Mouse (Mus musculus) heart, embryonic 15.5 days (tissue): ENCODE results near the gene Rdh19. TPM values are rescaled to one million over a fixed set of nuclear protein-coding genes. Genes with fewer than 3 reads are reported as not detected.
"Not testable (repeated sequence)": the region's sequence is repeated elsewhere in the genome, so short reads cannot be mapped to it uniquely, and the experiment has no call there.

Source experiments
- ATAC-seq: fragments of 200-750 bp; cut with Nextera tagmentation; replicated peaks from 2 replicates; pipeline ENCODE4 v1.8.0; 2017; ENCODE audit warnings: low read depth, moderate TSS enrichment; ENCODE audit not compliant: insufficient number of reproducible peaks, insufficient read depth, low FRiP score
- H3K27ac ChIP-seq: fragments of 300-500 bp; sonication (generic); 2 replicates; pipeline ENCODE4 v1.5.1; 2015; ENCODE audit warnings: mild to moderate bottlenecking, inconsistent platforms
- H3K27me3 ChIP-seq: fragments of 300-500 bp; sonication (generic); 2 replicates; pipeline ENCODE4 v1.6.1; 2015; ENCODE audit warnings: inconsistent platforms
- H3K36me3 ChIP-seq: fragments of 300-500 bp; sonication (generic); 2 replicates; pipeline ENCODE4 v1.6.1; 2015; ENCODE audit warnings: mild to moderate bottlenecking, inconsistent platforms
- H3K4me1 ChIP-seq: fragments of 300-500 bp; sonication (generic); replicated peaks from 2 replicates; pipeline ENCODE4 v1.6.1; 2015; ENCODE audit warnings: inconsistent platforms
- H3K4me2 ChIP-seq: fragments of 300-500 bp; sonication (generic); 2 replicates; pipeline ENCODE4 v1.6.1; 2015; ENCODE audit warnings: inconsistent platforms, mild to moderate bottlenecking, moderate library complexity
- H3K4me3 ChIP-seq: fragments of 300-500 bp; sonication (generic); 2 replicates; pipeline ENCODE4 v1.5.1; 2015; ENCODE audit warnings: mild to moderate bottlenecking, inconsistent platforms
- H3K9ac ChIP-seq: fragments of 300-500 bp; sonication (generic); 2 replicates; pipeline ENCODE4 v1.6.1; 2015; ENCODE audit warnings: mild to moderate bottlenecking, inconsistent platforms
- H3K9me3 ChIP-seq: fragments of 300-500 bp; sonication (generic); replicated peaks from 2 replicates; pipeline ENCODE4 v1.6.1; 2016; ENCODE audit warnings: inconsistent platforms
- WGBS: fragments of 180-500 bp; shearing (Covaris S2); methylation state at CpG from one replicate; pipeline ENCODE4 v1.1.7; 2015; ENCODE audit warnings: mixed read lengths; 5-methylcytosine and 5-hydroxymethylcytosine counted together
- polyA plus RNA-seq: library from polyadenylated mRNA; unstranded; fragments of >200 nt; fragmentation: Nextera tagmentation; extraction: Ambion mirVana; gene quantifications from 2 replicates; pipeline ENCODE4 v1.2.1, GENCODE M21; 2015

Rdh19 gene
- polyA plus RNA-seq, 1 experiment from 2014 or later: not detected

GRCm38 (mm10) chr10:127881041-127881440, 31.3 kb downstream of the Rdh19 start:
- Histone ChIP-seq H3K4me1 (no peaks in the 10 kb centered on the region), H3K9me3 (no peaks in the 10 kb centered on the region), H3K36me3 (no peaks in the 10 kb centered on the region), H3K4me2 (no peak overlapping the region), H3K27me3 (no peaks in the 10 kb centered on the region), H3K4me3 (no peak overlapping the region), H3K9ac (no peak overlapping the region), H3K27ac (no peak overlapping the region)
- ATAC-seq: no peak
- WGBS: 85% methylated on average over 4 of the region's 4 CpGs

GRCm38 (mm10) chr10:127886551-127886950, 36.8 kb downstream of the Rdh19 start:
- Histone ChIP-seq H3K9ac (no peak overlapping the region), H3K27ac (no peak overlapping the region), H3K27me3 (no peaks in the 10 kb centered on the region), H3K4me3 (no peak overlapping the region), H3K9me3 (no peaks in the 10 kb centered on the region), H3K4me2 (no peak overlapping the region), H3K4me1 (no peaks in the 10 kb centered on the region), H3K36me3 (no peaks in the 10 kb centered on the region)
- no peak for ATAC-seq
- WGBS: 73% methylated on average over 1 of the region's 1 CpGs

GRCm38 (mm10) chr10:127886971-127887370, 37.2 kb downstream of the Rdh19 start:
- no peak for ATAC-seq
- no peak overlapping the region for H3K27ac ChIP-seq
- H3K27me3 ChIP-seq: no peaks in the 10 kb centered on the region
- 74% methylated on average over 4 of the region's 4 CpGs for WGBS
- no peaks in the 10 kb centered on the region for H3K9me3 ChIP-seq
- H3K4me1 ChIP-seq: no peaks in the 10 kb centered on the region
- H3K36me3 ChIP-seq: no peaks in the 10 kb centered on the region
- no peak overlapping the region for H3K4me2 ChIP-seq
- H3K4me3 ChIP-seq: no peak overlapping the region
- H3K9ac ChIP-seq: no peak overlapping the region

- H3K36me3 ChIP-seq: no peaks in the 10 kb centered on the region
- H3K27me3 ChIP-seq: no peaks in the 10 kb centered on the region
- H3K9me3 ChIP-seq: no peaks in the 10 kb centered on the region
- no peak within 1 kb of the TSS for H3K27ac ChIP-seq
- H3K9ac ChIP-seq: no peak within 1 kb of the TSS
- H3K4me3 ChIP-seq: no peak within 1 kb of the TSS
- ATAC-seq: no peak
- no peaks in the 10 kb centered on the region for H3K4me1 ChIP-seq
- no peak within 1 kb of the TSS for H3K4me2 ChIP-seq
These were observed 38.9 kb downstream of the Rdh19 start, which contains the start of gene Rdh7 for GRCm38 (mm10) chr10:127888605-127889004. TSS of gene Rdh7 (minus strand) at chr10:127888817.

- Histone ChIP-seq H3K27me3 (no peaks in the 10 kb centered on the region), H3K27ac (no peak overlapping the region), H3K9me3 (no peaks in the 10 kb centered on the region), H3K4me1 (no peaks in the 10 kb centered on the region), H3K4me3 (no peak overlapping the region), H3K9ac (no peak overlapping the region), H3K4me2 (no peak overlapping the region), H3K36me3 (no peaks in the 10 kb centered on the region)
- no peak for ATAC-seq
- 69% methylated on average over 1 of the region's 1 CpGs for WGBS
These were observed 41.8 kb downstream of the Rdh19 start for GRCm38 (mm10) chr10:127891481-127891880.

GRCm38 (mm10) chr10:127893163-127894022, 43.7 kb downstream of the Rdh19 start:
- H3K27ac ChIP-seq, H3K4me1 ChIP-seq, H3K4me2 ChIP-seq, H3K9me3 ChIP-seq, H3K9ac ChIP-seq, H3K36me3 ChIP-seq, ATAC-seq, H3K27me3 ChIP-seq, H3K4me3 ChIP-seq: not testable (repeated sequence)
- 46% methylated on average over 5 of the region's 5 CpGs for WGBS

- no peak for ATAC-seq
These were observed 47.0 kb downstream of the Rdh19 start for GRCm38 (mm10) chr10:127896705-127897104.

GRCm38 (mm10) chr10:127897506-127897905, 47.8 kb downstream of the Rdh19 start:
- Histone ChIP-seq H3K27me3 (no peaks in the 10 kb centered on the region), H3K9ac (no peak overlapping the region), H3K4me2 (no peak overlapping the region), H3K36me3 (no peaks in the 10 kb centered on the region), H3K27ac (no peak overlapping the region), H3K9me3 (no peaks in the 10 kb centered on the region), H3K4me1 (no peaks in the 10 kb centered on the region), H3K4me3 (no peak overlapping the region)
- 74% methylated on average over 3 of the region's 3 CpGs for WGBS
- no peak for ATAC-seq

More at GRCm38 (mm10) chr10:127896705-127897104, 47.0 kb downstream of the Rdh19 start:
- Histone ChIP-seq H3K4me2 (no peak overlapping the region), H3K36me3 (no peaks in the 10 kb centered on the region), H3K27ac (no peak overlapping the region), H3K9ac (no peak overlapping the region), H3K4me3 (no peak overlapping the region), H3K9me3 (no peaks in the 10 kb centered on the region), H3K4me1 (no peaks in the 10 kb centered on the region), H3K27me3 (no peaks in the 10 kb centered on the region)
- WGBS: 46% methylated on average over 5 of the region's 5 CpGs

- no peak within 1 kb of the TSS for H3K4me2 ChIP-seq
- no peak within 1 kb of the TSS for H3K27ac ChIP-seq
- H3K4me1 ChIP-seq: no peaks in the 10 kb centered on the region
- no peaks in the 10 kb centered on the region for H3K27me3 ChIP-seq
- 83% methylated on average over 2 of the region's 2 CpGs for WGBS
- no peak for ATAC-seq
- no peaks in the 10 kb centered on the region for H3K9me3 ChIP-seq
- H3K36me3 ChIP-seq: no peaks in the 10 kb centered on the region
- no peak within 1 kb of the TSS for H3K4me3 ChIP-seq
- no peak within 1 kb of the TSS for H3K9ac ChIP-seq
These were observed 48.5 kb downstream of the Rdh19 start, which contains the start of gene Sdr9c7 for GRCm38 (mm10) chr10:127898218-127898617. TSS of gene Sdr9c7 (plus strand) at chr10:127898518.

- no peaks in the 10 kb centered on the region for H3K9me3 ChIP-seq
These were observed 50.1 kb downstream of the Rdh19 start for GRCm38 (mm10) chr10:127899783-127900182.

GRCm38 (mm10) chr10:127901751-127902150, 52.0 kb downstream of the Rdh19 start:
- 67% methylated on average over 4 of the region's 4 CpGs for WGBS

More at GRCm38 (mm10) chr10:127899783-127900182, 50.1 kb downstream of the Rdh19 start:
- H3K4me3 ChIP-seq: no peak overlapping the region
- no peaks in the 10 kb centered on the region for H3K27me3 ChIP-seq
- 58% methylated on average over 5 of the region's 5 CpGs for WGBS
- H3K4me2 ChIP-seq: no peak overlapping the region
- H3K27ac ChIP-seq: no peak overlapping the region
- no peak overlapping the region for H3K9ac ChIP-seq
- H3K36me3 ChIP-seq: no peaks in the 10 kb centered on the region
- ATAC-seq: no peak
- H3K4me1 ChIP-seq: no peaks in the 10 kb centered on the region; the same call in 1 of the 2 replicates

GRCm38 (mm10) chr10:127903116-127903515, 53.4 kb downstream of the Rdh19 start:
- Histone ChIP-seq H3K9ac (no peak overlapping the region), H3K27me3 (no peaks in the 10 kb centered on the region), H3K9me3 (no peaks in the 10 kb centered on the region), H3K4me2 (no peak overlapping the region), H3K36me3 (no peaks in the 10 kb centered on the region), H3K4me3 (no peak overlapping the region), H3K4me1 (peaks cover 4% of the 10 kb centered on the region; the same call in 1 of the 2 replicates), H3K27ac (no peak overlapping the region)
- WGBS: 35% methylated on average over 1 of the region's 1 CpGs
- ATAC-seq: no peak

More at GRCm38 (mm10) chr10:127901751-127902150, 52.0 kb downstream of the Rdh19 start:
- Histone ChIP-seq H3K27ac (no peak overlapping the region), H3K9me3 (no peaks in the 10 kb centered on the region), H3K36me3 (no peaks in the 10 kb centered on the region), H3K9ac (no peak overlapping the region), H3K4me2 (no peak overlapping the region), H3K27me3 (no peaks in the 10 kb centered on the region), H3K4me1 (peaks cover 4% of the 10 kb centered on the region; the same call in 1 of the 2 replicates), H3K4me3 (no peak overlapping the region)
- ATAC-seq: no peak
